Mouse (Mus musculus) embryo, embryonic 11.5 days (tissue): ENCODE measurements around the gene A930009A15Rik.

ENCODE experiments used
- DNase-seq: peaks from one replicate; pipeline ENCODE4 v3.0.0-alpha.2; 2012; ENCODE audit warnings: low read depth, low spot score

The A930009A15Rik gene

GRCm38 (mm10) chr10:115569712-115570491, at the start of gene A930009A15Rik:
TSS of gene A930009A15Rik (plus strand) at chr10:115569986.
- no peak for DNase-seq

GRCm38 (mm10) chr10:115520200-115521080, 49.3 kb upstream of the A930009A15Rik start:
- peak; percentile 22 for DNase-seq

- DNase-seq, result no peak
Observed at GRCm38 (mm10) chr10:115521081-115521451, 48.7 kb upstream of the A930009A15Rik start.

GRCm38 (mm10) chr10:115528892-115529291, 40.9 kb upstream of the A930009A15Rik start:
- DNase-seq, result no peak

GRCm38 (mm10) chr10:115529768-115530167, 40.0 kb upstream of the A930009A15Rik start:
- DNase-seq, result no peak

GRCm38 (mm10) chr10:115530746-115531145, 39.0 kb upstream of the A930009A15Rik start:
- no peak for DNase-seq

GRCm38 (mm10) chr10:115542917-115543316, 26.9 kb upstream of the A930009A15Rik start:
- DNase-seq, result no peak

- DNase-seq, result no peak
Observed at GRCm38 (mm10) chr10:115550253-115550652, 19.5 kb upstream of the A930009A15Rik start.

GRCm38 (mm10) chr10:115551069-115551468, 18.7 kb upstream of the A930009A15Rik start:
- no peak for DNase-seq

- no peak for DNase-seq
Observed at GRCm38 (mm10) chr10:115553352-115554113, 16.3 kb upstream of the A930009A15Rik start.

- no peak for DNase-seq
Observed at GRCm38 (mm10) chr10:115555191-115555765, 14.5 kb upstream of the A930009A15Rik start.

- no peak for DNase-seq
Observed at GRCm38 (mm10) chr10:115556738-115557242, 13.0 kb upstream of the A930009A15Rik start.

GRCm38 (mm10) chr10:115561136-115561880, 8.5 kb upstream of the A930009A15Rik start:
- no peak for DNase-seq

- DNase-seq, result no peak
Observed at GRCm38 (mm10) chr10:115562911-115563686, 6.7 kb upstream of the A930009A15Rik start.

- DNase-seq, result no peak
Observed at GRCm38 (mm10) chr10:115563961-115564360, 5.8 kb upstream of the A930009A15Rik start.

- DNase-seq, result no peak
Observed at GRCm38 (mm10) chr10:115570577-115570976, 791 bp downstream of the A930009A15Rik start.

GRCm38 (mm10) chr10:115571317-115571716, 1.5 kb downstream of the A930009A15Rik start:
- no peak for DNase-seq

- no peak for DNase-seq
Observed at GRCm38 (mm10) chr10:115571734-115572440, 2.1 kb downstream of the A930009A15Rik start.

- DNase-seq, result no peak
Observed at GRCm38 (mm10) chr10:115579076-115579475, 9.3 kb downstream of the A930009A15Rik start.
